Mouse (Mus musculus): ENCODE results near the gene Ttf2.

Ttf2 gene

GRCm38 (mm10) chr3:100910621-100911020, 58.8 kb downstream of the Ttf2 start:
- DNase-seq: no peak

- no peak for DNase-seq
Observed at GRCm38 (mm10) chr3:100908594-100908993, 60.9 kb downstream of the Ttf2 start.

- peak; percentile 22 to 30 for DNase-seq
Observed at GRCm38 (mm10) chr3:100906916-100907315, 62.5 kb downstream of the Ttf2 start.

- DNase-seq: no peak
Observed at GRCm38 (mm10) chr3:100906128-100906527, 63.3 kb downstream of the Ttf2 start.

- DNase-seq: no peak
Observed at GRCm38 (mm10) chr3:100895500-100895899, 74.0 kb downstream of the Ttf2 start.

GRCm38 (mm10) chr3:100892383-100893335, 76.8 kb downstream of the Ttf2 start:
- DNase-seq: no peak

- no peak for DNase-seq
Observed at GRCm38 (mm10) chr3:100890406-100890805, 79.1 kb downstream of the Ttf2 start.

GRCm38 (mm10) chr3:100889234-100889633, 80.2 kb downstream of the Ttf2 start:
- DNase-seq: no peak
